Mouse (Mus musculus): Measurements from ENCODE around the gene Sgce.
"Not testable (repeated sequence)": the region's sequence is repeated elsewhere in the genome, so short reads cannot be mapped to it uniquely, and the experiment has no call there.

Sgce gene

DNA sequence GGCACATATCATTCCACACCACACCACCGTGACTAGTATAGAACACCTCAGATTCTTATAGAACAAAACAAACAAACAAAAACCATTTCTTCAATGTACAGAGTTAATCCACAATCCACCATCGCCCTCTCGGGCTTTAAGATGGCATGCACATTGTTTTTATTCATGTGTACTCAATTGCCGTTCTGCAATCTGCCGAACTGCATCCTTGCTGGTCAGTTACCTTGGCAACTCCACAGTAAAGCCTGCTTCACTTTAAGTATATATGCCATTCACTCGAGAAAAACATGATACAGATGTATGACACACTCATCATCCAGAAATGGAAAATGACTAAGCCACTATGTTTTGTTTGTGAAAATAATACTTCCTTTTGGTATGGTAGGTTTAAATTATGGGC, 24.9 kb downstream of the Sgce start:
- no peak for DNase-seq

DNA sequence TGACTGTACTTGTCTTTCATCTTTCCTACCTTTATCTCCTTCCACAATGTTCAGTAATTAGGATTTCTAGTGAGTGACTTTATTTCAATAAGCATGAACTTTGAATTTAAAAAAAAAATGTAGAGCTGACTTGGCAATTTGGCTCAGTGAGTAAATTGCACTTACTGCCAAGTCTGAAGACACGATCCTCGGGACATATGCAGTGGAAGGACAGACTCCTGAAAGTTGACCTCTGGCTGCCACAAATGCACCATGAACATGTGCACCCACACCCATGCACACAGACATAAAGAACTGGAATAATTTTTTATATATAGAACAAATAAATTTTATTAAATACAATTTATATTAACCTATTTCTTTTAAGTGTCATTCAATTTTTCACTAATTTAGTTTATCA, 29.7 kb downstream of the Sgce start:
- DNase-seq: no peak

DNA sequence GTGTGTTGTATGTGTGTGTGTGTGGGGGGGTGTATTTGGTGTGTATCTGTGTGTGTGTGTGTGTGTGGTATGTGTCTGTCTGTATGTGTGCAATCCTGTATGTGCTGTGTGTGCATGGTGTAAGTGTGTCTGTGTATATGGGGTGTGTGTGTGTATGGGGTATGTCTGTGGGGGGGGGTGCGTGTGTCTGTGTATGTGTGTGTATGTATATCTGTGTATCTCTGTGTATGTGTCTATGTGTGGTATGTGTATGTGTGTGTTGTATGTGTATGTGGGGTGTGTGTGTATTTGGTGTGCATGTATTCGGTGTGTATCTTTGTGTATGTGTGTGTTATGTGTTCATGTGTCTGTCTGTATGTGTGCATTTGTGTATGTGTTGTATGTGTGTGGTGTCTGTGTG, 30.8 kb downstream of the Sgce start:
- no peak for DNase-seq

DNA sequence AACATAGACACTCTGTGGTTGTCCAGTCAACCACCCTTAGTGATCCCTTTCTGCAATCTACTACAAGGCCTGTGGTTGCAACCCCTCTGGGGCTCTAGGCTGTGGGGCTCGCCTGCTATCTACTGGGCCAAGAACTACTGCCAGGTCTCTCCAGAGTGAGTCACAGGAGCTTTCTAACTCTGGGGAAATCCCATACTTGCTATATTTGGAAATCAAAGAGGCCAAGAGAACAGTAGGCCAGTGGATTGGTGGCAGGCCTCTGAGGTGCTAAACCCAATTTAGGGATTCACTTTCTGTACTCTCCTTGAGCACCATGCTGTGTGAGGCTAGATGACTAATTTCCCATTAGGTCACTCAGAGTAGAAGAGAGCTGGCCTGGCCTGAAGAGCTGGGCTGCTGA, 38.0 kb downstream of the Sgce start:
- DNase-seq: no peak

DNA sequence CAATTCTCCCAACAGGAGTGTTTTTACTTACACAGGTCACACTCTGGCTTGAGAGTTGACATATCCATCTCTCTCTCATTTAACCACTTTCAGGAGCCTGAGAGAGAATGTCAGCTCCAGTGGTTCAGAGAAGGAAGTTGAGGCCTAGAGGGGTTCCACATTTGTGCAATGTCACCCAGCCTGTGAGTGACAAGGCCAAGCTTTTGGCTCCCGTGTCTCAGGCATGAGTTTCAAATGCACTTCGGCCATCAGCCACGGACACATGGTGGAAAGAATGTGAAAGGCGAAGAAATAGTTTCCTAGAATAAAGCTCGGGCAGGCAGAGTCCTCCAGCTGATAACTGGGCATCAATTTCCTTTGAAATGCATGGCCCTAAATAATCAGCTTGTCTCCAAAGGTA, 40.6 kb downstream of the Sgce start:
- no peak for DNase-seq

DNA sequence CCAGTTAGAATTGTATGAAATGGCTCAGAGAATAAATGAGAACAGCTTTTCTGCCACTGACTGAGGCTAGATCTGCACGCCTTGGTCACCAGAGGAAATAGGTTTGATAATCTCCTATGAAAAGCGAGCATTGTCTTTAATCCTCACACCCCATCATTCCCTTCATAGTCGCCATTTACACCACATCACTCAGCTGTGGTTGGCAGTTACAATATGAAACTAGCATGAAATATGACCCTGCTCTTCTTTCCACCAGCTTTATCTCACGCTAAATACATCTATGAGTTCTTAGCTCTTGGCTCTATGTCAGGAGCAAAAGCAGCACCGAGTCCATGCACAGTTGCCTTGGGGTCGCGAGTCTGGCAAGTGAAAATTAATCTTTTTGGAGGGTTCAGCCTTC, 43.1 kb downstream of the Sgce start:
- DNase-seq: no peak

DNA sequence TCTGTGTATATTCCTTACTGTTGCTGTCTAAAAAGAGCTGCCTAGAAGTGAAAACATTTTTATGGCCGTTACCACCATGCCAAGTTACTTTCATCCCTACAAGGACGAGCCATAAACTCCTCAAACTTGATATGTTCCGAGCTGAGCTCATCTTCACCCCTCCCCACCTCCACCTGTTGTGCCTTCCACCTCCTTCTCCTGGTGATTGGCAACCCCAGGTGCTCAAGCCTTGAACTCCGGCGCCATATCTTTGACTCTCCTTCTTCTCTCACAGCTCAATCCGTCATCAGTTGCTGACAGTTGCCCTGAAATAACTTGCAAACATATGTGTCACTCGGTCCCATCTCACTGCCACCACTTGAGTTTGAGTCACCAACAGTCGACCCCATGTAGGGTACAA, 45.4 kb downstream of the Sgce start:
- DNase-seq: no peak

DNA sequence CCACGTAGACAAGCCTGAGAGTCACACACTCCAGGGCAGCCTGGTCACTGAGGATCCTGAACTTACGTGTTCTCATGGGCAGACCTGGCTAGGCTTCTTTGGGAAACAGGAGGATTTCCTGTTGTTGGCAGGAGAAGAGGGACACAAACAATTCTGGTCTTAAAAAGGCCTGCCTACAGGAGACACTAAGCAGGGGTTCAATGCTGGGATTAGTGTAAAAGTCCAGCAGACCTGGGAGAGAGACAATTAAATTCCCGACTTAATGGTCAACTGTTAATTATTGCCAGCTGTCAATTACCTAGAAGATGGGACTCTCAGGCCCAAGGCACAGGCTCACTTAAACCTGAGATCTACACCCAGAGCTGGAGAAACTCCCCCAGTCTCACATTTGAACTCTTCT, 51.2 kb downstream of the Sgce start:
- no peak for DNase-seq

DNA sequence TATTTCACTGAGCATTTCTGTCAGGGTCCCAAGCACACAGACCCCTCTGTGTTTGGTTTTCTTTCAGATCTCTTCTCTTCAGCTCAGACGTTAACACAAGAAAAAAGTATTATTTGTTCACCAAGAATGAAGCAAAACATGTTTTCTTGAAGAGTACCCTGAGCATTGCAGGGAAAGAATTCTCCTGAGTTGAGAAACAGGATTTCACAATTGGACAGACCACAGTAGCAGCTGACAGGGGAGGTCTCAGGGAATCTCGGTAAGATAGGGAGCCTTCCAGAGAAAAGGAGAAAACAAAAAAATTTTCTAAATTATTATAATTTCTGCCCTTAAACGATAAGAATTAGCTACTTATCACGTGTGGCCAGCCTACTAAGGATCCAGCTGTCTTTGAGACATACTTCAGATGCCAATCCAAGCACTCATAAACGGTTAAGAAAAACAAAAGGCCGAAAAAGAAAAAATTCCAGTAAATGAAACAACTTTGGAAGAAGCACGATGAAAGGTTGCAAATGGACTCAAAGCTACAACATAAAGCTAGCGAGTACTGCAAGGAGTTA, 52.3 kb downstream of the Sgce start:
- no peak for DNase-seq

DNA sequence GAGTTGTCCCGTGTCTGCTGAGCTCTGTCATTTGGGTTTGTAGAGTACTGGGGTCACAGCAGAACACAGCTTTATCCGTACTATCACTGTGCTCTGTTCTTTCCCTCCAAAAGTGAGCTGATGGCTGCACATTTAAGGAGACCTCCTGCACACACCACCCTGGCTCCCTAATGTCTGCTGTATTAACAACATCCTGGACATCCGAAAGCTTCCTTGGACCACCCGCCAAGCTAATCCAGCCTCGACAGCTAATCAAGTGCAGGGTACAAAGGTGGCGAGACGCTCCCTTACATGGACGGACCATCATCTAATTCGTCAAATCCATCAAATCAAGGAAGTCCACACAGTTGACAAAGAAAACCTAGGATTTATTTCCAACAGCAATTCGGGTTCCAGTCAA, 53.5 kb downstream of the Sgce start:
- DNase-seq: no peak

DNA sequence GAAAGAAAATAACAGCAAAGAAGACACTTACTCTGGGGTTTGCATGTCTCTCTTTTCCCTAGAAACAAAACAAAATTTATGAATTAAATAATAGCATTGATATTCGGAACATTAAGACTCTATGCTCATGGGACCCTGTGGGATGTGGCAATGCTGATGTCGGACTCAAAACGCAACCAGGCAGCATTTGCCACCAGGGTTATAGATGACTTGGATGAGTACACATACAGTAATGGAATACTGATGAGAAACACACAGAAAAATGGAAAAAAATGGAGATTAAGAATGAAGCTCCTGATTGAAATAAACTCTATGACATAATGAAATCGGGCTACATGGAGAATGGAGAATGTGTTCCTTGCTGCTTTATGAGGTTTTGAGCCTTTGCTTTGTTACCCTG, 56.6 kb downstream of the Sgce start:
- no peak for DNase-seq

DNA sequence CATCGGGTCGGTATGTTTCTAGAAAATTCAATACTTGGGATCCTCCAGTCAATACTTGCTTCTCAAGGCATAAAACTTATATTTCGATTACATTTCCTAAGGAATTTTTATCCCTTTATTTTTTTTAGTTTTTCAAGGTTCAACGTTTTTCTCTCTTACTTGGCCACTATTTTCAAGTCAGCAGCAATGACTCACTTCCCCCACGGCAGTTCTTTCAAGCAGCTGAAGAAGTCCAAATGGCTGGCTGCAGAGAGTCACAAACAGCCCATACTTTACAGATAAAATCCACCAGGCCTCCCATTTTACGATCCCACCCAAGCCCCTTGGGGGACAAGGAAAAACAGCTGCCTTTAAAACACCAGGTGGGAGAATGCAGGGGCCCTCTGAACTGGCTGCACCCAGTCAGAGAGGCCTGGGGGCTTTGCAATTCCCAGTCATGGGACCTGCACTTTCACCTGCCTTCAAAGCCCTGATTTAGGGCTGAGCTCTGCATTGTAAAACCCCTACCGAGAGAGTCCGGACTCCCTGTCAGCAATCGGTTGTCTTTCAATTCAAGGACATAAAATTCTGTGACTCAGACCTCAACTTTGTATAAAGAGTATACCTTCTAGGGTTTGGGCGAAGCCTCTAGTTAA, 62.2 kb downstream of the Sgce start:
- DNase-seq: no peak

DNA sequence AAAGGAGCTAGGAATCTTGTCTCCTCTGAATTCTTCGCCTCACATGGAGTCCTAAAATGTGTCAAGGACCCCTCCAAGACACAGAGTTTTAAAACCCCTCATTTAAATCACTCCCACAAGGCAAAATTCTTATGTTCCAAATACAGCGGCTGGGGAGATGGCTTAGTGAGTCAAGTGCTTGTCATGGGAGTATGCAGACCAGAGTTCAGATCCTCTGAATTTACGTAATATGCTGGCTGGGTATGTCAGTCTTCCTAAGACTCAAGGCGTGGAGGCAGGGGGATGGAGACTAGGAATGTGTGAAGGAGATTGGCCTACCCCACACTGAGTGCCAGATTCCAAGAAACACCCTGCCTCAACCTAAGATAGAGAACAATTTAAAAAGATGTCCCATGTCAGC, 66.4 kb downstream of the Sgce start:
- DNase-seq: no peak

DNA sequence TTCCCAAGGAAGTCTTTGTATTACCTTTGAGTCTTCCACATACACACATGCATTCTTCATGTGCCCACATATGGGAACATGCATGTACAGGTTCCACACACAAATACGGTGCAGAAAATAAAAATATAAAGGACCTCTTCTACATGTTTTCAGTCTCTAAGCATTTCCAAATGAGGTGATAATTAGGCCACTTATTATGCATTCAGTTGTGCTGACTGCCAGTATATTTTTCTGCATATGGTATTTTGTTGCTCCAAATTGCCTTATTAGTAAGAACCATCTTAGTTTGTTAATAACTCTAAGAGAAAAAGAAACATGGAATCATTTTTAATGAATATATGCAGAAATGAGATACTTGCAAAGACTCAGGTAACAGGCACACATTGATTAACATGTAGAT, 67.0 kb downstream of the Sgce start:
- no peak for DNase-seq

DNA sequence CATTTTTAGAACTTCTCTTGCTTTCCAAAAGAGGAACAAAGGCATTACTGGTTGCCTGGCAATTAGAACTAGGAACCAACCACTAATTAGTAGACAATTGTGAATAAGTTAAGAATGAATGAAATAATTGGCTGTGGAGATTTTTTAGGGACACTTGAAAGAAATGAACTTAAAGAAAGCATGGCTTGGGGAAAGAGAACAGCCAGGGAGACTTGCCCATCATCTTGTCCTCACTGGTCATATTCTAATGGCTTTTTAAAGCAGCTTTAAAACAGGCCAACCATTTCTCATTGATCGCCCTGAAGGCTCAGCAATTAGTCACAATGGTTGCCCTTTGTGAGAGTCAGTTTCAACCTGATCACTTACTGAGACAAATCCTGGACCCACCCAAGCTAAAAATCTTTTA, 69.6 kb downstream of the Sgce start:
- DNase-seq: no peak

DNA sequence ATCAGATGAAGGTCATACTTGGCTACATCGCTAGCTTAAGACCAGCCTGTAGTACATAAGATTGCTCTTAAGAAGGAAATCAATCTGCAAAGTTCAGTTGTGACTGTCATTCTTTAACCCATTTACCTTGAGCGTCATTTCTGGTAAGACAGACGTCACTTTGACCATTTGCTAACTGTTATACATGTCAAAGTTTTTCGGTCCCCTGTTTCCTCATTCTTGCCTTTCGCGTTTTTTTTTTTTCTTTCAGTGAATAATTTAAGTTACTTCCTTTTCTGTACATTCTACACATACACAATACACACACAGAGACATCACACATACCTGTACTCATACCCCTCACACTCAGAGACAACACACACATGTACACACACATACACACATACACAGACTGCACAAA, 81.9 kb downstream of the Sgce start:
- no peak for DNase-seq

DNA sequence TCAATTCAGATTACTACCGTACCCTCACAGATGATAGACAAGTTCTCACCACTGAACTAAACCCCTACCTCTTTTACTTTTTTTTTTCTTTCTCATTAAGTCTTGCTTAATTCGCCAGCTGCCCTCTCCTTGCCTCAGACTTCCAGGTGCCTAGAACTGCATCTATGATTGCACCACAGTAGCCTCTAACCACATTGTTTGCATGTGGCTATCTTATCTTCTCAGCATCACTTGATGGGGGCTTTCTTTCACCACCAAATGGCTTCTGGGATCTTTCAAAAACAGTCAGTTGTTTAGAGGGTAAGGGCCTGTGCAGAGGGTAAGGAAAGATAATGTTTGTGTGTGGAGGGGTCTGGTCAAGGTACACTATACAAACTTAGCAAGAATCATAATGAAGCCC, 82.7 kb downstream of the Sgce start:
- DNase-seq: no peak

DNA sequence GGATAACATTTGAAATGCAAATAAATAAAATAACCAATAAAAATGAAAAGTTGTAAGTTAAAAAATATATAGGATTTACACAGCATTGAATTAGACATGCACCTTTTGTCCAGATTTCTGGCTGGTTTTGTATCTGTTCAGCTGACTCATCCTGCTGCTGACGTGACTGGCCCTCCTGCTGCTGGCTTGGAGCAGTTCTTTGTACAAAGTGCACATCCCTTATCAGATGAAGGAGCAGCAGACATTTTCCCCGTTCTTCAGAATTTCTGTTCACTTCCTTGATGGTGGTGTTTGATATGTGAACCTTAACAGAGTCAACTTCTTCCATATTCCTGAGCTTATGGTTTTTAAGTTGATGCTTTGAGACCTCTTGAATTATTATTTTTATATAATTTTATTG, 83.5 kb downstream of the Sgce start:
- DNase-seq: no peak

DNA sequence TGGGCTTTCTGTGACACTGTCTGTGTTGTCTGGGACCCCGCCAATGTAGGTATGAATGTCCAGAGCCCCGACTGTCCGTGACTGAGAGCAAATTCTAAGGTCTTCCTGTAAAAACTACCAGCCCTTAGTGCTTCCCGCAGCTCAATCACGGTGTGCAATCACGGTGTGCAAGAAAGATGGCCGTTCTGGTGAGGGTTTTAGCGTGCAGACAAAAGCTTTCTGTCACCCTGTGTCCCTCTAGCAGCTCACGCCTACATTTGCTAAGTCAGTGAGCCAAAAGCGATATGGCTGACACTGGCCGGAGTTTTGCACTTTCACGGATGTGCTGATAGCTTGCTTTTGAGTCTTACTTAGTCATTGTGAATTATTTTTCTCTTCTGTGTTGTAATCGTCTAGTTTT, 88.1 kb downstream of the Sgce start:
- DNase-seq: no peak

DNA sequence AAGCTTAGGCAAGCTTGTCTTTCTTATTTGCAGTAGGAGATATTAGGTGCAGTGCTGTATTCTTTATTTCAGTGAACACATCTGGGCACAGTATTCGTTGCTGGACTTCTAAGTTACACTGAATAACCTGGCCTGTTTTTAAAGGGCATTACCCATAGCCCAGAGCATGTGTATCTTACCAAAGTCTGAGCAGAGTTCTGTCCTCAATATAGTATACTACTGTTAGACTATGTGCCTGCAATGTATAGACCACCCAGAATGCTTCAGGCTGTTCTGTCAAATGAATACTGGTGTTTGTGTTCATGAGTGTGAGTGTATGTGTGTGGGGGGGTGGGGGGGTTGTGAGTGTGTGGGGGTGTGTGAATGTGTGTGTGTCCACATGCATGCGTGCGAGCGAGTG, 91.1 kb downstream of the Sgce start:
- no peak for DNase-seq

DNA sequence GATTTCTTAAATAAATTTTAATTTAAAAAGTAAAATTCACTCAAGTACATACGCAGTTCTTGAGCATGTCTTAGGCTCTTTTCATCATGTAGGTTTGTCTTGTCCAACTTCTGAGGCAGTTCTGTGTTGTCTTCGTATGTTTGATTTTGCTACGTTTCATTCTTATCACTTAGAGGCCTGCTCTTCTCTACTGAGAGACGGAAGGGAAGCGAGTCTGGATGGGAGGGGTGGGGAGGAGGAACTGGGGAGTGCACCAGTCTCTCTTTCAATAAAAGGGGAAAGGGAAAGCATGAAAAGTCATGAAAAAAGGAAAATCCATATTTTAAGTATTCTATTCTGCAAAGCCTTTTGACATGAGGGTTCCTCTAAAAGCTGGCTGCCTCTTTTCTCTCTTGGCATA, 91.5 kb downstream of the Sgce start:
- DNase-seq: no peak

DNA sequence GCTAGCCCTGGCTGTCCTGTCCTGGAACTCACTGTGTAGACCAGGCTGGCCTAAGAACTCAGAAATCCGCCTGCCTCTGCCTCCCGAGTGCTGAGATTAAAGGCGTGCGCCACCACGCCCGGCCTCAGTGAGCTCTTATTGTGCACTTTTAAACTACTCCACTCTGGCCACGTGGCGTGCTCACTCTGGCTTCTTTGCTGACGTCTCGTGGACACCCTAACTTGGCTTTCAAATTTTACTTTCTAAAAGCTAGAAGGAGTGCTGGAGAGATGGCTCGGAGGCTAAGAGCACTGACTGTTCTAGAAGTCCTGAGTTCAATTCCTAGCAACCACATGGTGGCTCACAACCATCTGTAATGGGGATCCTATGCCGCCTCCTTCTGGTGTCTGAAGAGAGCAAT, 93.3 kb downstream of the Sgce start:
- DNase-seq: not testable (repeated sequence)

DNA sequence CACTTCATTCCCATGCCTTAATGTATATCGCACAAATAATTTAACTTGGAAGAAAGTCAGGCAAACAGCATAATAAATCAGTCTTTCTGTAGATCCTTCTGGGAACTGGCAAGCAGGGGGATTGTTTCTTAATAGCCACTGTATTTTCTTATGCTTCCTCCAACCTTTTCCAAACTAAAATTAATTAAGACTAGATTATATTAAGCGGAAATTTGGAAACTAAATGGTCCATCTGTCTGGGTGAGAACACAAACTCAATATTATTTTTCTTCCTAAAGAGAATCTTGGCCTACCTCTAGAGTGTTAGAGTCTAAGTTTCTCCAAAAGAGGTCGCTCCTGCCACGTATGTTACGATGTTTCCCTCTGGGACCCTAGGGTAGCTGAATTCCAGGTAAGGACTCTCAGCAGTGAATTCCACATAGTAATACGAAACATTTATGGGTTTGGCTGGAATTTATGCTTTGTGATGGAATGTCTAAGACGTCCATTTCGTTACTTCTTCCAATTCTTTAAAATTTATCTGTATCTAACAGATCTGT, 94.3 kb downstream of the Sgce start:
- DNase-seq: no peak

DNA sequence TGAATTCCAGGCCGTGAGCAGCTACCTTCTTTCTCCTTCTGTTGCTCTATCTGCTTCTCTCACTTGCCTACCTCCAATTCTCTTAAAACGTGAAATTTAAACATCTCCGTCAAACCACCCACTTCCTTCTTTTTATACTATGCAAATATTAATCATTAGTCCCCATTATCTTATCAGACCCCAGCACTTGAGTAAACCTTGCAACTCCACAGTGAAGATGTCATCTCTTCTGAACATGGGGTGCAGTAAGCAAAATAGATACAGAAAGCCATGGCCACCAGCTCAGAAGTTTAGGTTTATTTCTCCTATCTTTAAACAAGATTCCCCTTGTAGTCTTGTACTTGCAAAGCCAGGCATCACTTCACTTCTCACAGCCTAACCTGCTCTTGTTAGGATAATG, 99.7 kb downstream of the Sgce start:
- DNase-seq: no peak

DNA sequence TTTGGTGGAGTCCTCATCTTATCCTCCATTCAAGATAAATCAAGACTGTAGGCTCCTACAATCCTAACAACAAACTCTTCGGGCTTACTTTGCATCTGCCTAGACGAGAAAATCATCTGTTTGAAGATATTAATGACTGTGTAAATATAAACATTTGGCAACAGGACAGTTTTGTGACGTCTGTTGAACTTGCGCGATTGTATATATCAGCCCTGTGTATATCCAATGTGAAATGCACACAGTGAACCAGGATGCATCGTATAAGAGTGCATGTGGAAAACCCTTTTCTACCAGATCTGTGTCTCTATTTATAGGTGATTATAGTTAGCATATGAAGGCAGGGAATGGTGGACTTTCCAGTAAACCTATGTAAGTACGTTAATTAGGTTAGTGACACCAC, 104.9 kb downstream of the Sgce start:
- DNase-seq: no peak

Measured in right cerebral cortex, postnatal 14 days (tissue).